20 mouse cellular contexts compared by ENCODE assay signal in genomic region chr1:91350841-91351240, GRCm38 (mm10). TPM values are rescaled to one million over a fixed set of nuclear protein-coding genes. Genes with fewer than 3 reads are reported as not detected.
DNase-seq lines count a peak whose midpoint lies in the region; ATAC-seq and TF ChIP-seq lines count a peak whose summit lies in the region.
"Had no signal": no experiment of that assay in that cellular context is flagged by ENCODE, and none has a peak within 500 bp of the region (broad histone marks: within the 10 kb centered on the region; RNA-seq: fewer than 3 reads in every experiment).

Gene Klhl30 (plus strand): TSS chr1:91351016.

- WGBS in heart, embryonic 12.5 days: 23% methylated on average over 4 of the region's 4 CpGs

- H3K36me3 ChIP-seq in C2C12 (ENCODE audit: control insufficient read depth, insufficient read depth): no peaks in the 10 kb centered on the region
- H3K36me3 ChIP-seq in heart, embryonic 12.5 days: peaks cover 18% of the 10 kb centered on the region
- H3K36me3 ChIP-seq: limb, embryonic 12.5 days; midbrain, embryonic 13.5 days had no signal

- peak within 1 kb of the TSS; percentile 84 for H3K27ac ChIP-seq in heart, embryonic 12.5 days (ENCODE audit: poor library complexity, severe bottlenecking)
- H3K27ac ChIP-seq: kidney, postnatal 0 days; limb, embryonic 12.5 days; macrophage; midbrain, embryonic 13.5 days had no signal

- H3K4me3 ChIP-seq in C2C12 (ENCODE audit: insufficient read depth, poor library complexity, severe bottlenecking): no peak within 1 kb of the TSS
- peak within 1 kb of the TSS; percentile 44 for H3K4me3 ChIP-seq in heart, embryonic 12.5 days
- H3K4me3 ChIP-seq: limb, embryonic 12.5 days; midbrain, embryonic 13.5 days had no signal

- H3K27me3 ChIP-seq in C2C12 (ENCODE audit: control insufficient read depth, insufficient read depth, insufficient read length): no peaks in the 10 kb centered on the region
- peaks cover 9% of the 10 kb centered on the region for H3K27me3 ChIP-seq in heart, embryonic 12.5 days (replicated peaks)

- H3K79me2 ChIP-seq in C2C12 (ENCODE audit: control insufficient read depth, insufficient read depth): no peaks in the 10 kb centered on the region

- H3K79me3 ChIP-seq in C2C12 (ENCODE audit: low read depth): no peaks in the 10 kb centered on the region

- no peak for TF ChIP-seq CTCF in C2C12 (IDR thresholded peaks at IDR 0.05; ENCODE audit: control insufficient read depth, insufficient read depth, insufficient read length)

- peak within 1 kb of the TSS; percentile 77 for H3K4me2 ChIP-seq in heart, embryonic 12.5 days
- H3K4me2 ChIP-seq: limb, embryonic 12.5 days; midbrain, embryonic 13.5 days had no signal

- peak; percentile 73 for ATAC-seq in heart, embryonic 12.5 days (ENCODE audit: insufficient number of reproducible peaks, low FRiP score)
- ATAC-seq: activated CD4-positive, CD25-positive, alpha-beta regulatory T cell, adult 4 months; forebrain, embryonic 16.5 days; midbrain, embryonic 13.5 days had no signal

- DNase-seq in gastrocnemius, postnatal 25 days: no peak
- DNase-seq in heart, postnatal 4 days: peak; percentile 57
- no peak for DNase-seq in urinary bladder, postnatal 36 days (ENCODE audit: low spot score in 2 of 2)
- no peak for DNase-seq in cerebellum, adult 9-11 months
- no peak for DNase-seq in layer of hippocampus, postnatal 10 days (ENCODE audit: low spot score in 2 of 2)
- no peak for DNase-seq in MN1 (ENCODE audit: low spot score)
- DNase-seq: layer of hippocampus, postnatal 36 days; lung, adult 18-20 months; spleen, adult 18-20 months; thymus, postnatal 4 days had no signal

- H3K9ac ChIP-seq in heart, embryonic 12.5 days: peak within 1 kb of the TSS; percentile 69
- H3K9ac ChIP-seq: limb, embryonic 12.5 days; midbrain, embryonic 13.5 days had no signal

- no peaks in the 10 kb centered on the region for H3K9me3 ChIP-seq in heart, embryonic 12.5 days (replicated peaks)
- H3K9me3 ChIP-seq: limb, embryonic 12.5 days; midbrain, embryonic 13.5 days had no signal

- H3K4me1 ChIP-seq in heart, embryonic 12.5 days (replicated peaks): peaks cover 33% of the 10 kb centered on the region
- H3K4me1 ChIP-seq: limb, embryonic 12.5 days; midbrain, embryonic 13.5 days had no signal

- no peak within 1 kb of the TSS for H3ac ChIP-seq in C2C12 (ENCODE audit: control insufficient read depth, insufficient read length, low read depth)

TF ChIP-seq in C2C12, 6 proteins besides CTCF, POLR2A, EP300 and RAD21:
- TF ChIP-seq USF1 (IDR thresholded peaks at IDR 0.05; ENCODE audit: low read depth): peak; percentile 66
- TF ChIP-seq MYOD1 (IDR thresholded peaks at IDR 0.05; ENCODE audit: control insufficient read depth, insufficient read length, low read depth): no peak
- no peak for TF ChIP-seq MYOG (IDR thresholded peaks at IDR 0.05; ENCODE audit: control insufficient read depth, extremely low read depth, insufficient read length)

RNA-seq across cellular contexts. Expression of gene Klhl30, which starts in this region (rescaled TPM):
- polyA plus RNA-seq in C2C12 (2012; fragmentation: generic; extraction: Trizol): 31.3 TPM
- total RNA-seq in gastrocnemius, postnatal 25 days (2021): 100 to 1,000 TPM in 1 of 2 experiments, 10 to 100 TPM in 1; 87.8 to 132 TPM
- 44.2 and 46.7 TPM in 2 replicates for polyA plus RNA-seq in heart, embryonic 12.5 days (2016; fragmentation: Nextera tagmentation; extraction: Ambion mirVana)
- 10 to 100 TPM; 51.2 to 55.4 TPM for total RNA-seq in heart, postnatal 4 days (2021)
- total RNA-seq in layer of hippocampus, postnatal 10 days (2021): not detected
- total RNA-seq: granulocyte monocyte progenitor cell, adult 5-6 weeks; layer of hippocampus, postnatal 36 days; MEL had no signal
- polyA plus RNA-seq: activated CD4-positive, CD25-positive, alpha-beta regulatory T cell, adult 4 months; forebrain, embryonic 16.5 days; macrophage had no signal

Comparison
In these comparisons a context has a peak if more than half of its experiments do, and no peak if none do; other contexts are left out.
1. RNA of gene Klhl30 (total RNA-seq): 87.8 to 132 TPM in gastrocnemius, postnatal 25 days and 51.2 to 55.4 TPM in heart, postnatal 4 days; not detected in layer of hippocampus, postnatal 10 days; every median in the first group is over 10 times any median in the second.